Mouse (Mus musculus) heart, embryonic 12.5 days (tissue): ENCODE measurements around the gene Gm20661. TPM values are rescaled to one million over a fixed set of nuclear protein-coding genes. Genes with fewer than 3 reads are reported as not detected.
"Not testable (repeated sequence)": the region's sequence is repeated elsewhere in the genome, so short reads cannot be mapped to it uniquely, and the experiment has no call there.

ENCODE experiments used
- ATAC-seq: fragments of 200-750 bp; cut with Nextera tagmentation; 2 replicates; pipeline ENCODE4 v1.8.0; 2017; ENCODE audit warnings: moderate TSS enrichment, moderate library complexity; ENCODE audit not compliant: insufficient number of reproducible peaks, low FRiP score
- H3K27ac ChIP-seq: fragments of 300-500 bp; sonication (generic); 2 replicates; pipeline ENCODE4 v1.5.1; 2016; ENCODE audit warnings: mild to moderate bottlenecking, moderate library complexity; ENCODE audit not compliant: poor library complexity, severe bottlenecking
- H3K27me3 ChIP-seq: fragments of 300-500 bp; sonication (generic); replicated peaks from 2 replicates; pipeline ENCODE4 v1.6.1; 2016; ENCODE audit warnings: mild to moderate bottlenecking, moderate library complexity
- H3K36me3 ChIP-seq: fragments of 300-500 bp; sonication (generic); 2 replicates; pipeline ENCODE4 v1.6.1; 2016; ENCODE audit warnings: mild to moderate bottlenecking, moderate library complexity
- H3K4me1 ChIP-seq: fragments of 300-500 bp; sonication (generic); replicated peaks from 2 replicates; pipeline ENCODE4 v1.6.1; 2016; ENCODE audit warnings: mild to moderate bottlenecking
- H3K4me2 ChIP-seq: fragments of 300-500 bp; sonication (generic); 2 replicates; pipeline ENCODE4 v1.6.1; 2016; ENCODE audit warnings: mild to moderate bottlenecking, moderate library complexity
- H3K4me3 ChIP-seq: fragments of 300-500 bp; sonication (generic); 2 replicates; pipeline ENCODE4 v1.5.1; 2016; ENCODE audit warnings: mild to moderate bottlenecking
- H3K9ac ChIP-seq: fragments of 300-500 bp; sonication (generic); 2 replicates; pipeline ENCODE4 v1.6.1; 2016; ENCODE audit warnings: mild to moderate bottlenecking, moderate library complexity
- H3K9me3 ChIP-seq: fragments of 300-500 bp; sonication (generic); replicated peaks from 2 replicates; pipeline ENCODE4 v1.6.1; 2016; ENCODE audit warnings: mild to moderate bottlenecking, moderate library complexity
- WGBS: fragments of 180-500 bp; shearing (Covaris S2); methylation state at CpG from one replicate; pipeline ENCODE4 v1.1.7; 2016; 5-methylcytosine and 5-hydroxymethylcytosine counted together
- polyA plus RNA-seq: library from polyadenylated mRNA; unstranded; fragments of >200 nt; fragmentation: Nextera tagmentation; extraction: Ambion mirVana; gene quantifications from 2 replicates; pipeline ENCODE4 v1.2.1, GENCODE M21; 2016

The Gm20661 gene
- polyA plus RNA-seq, 1 experiment from 2014 or later: 4.4 TPM

GRCm38 (mm10) chr9:108001922-108002770 lies 19.3 kb downstream of the Gm20661 start, which contains the start of gene Ip6k1:
TSS of gene Ip6k1 (plus strand) at chr9:108002501.
- peak; percentile 98 for ATAC-seq
- WGBS: under 1% methylated on average over 51 of the region's 51 CpGs
- Histone ChIP-seq H3K27me3 (0 out of 2 replicates have a peak, but pooled peaks cover 3% of the 10 kb centered on the region), H3K9ac (peak within 1 kb of the TSS; percentile 98), H3K27ac (peak within 1 kb of the TSS; percentile 97), H3K4me2 (peak within 1 kb of the TSS; percentile 83), H3K9me3 (no peaks in the 10 kb centered on the region), H3K36me3 (0 out of 2 replicates have a peak, but pooled peaks cover 3% of the 10 kb centered on the region), H3K4me3 (peak within 1 kb of the TSS; percentile 97), H3K4me1 (peaks cover 25% of the 10 kb centered on the region)

- H3K4me1 ChIP-seq: peaks cover 25% of the 10 kb centered on the region
- peak overlapping the region; percentile 98 for H3K9ac ChIP-seq
- no peaks in the 10 kb centered on the region for H3K9me3 ChIP-seq
- peak overlapping the region; percentile 97 for H3K27ac ChIP-seq
- peak overlapping the region; percentile 83 for H3K4me2 ChIP-seq
- H3K27me3 ChIP-seq: 0 out of 2 replicates have a peak, but pooled peaks cover 3% of the 10 kb centered on the region
- ATAC-seq: peak; percentile 53
- peak overlapping the region; percentile 97 for H3K4me3 ChIP-seq
- H3K36me3 ChIP-seq: 0 out of 2 replicates have a peak, but pooled peaks cover 3% of the 10 kb centered on the region
- WGBS: under 1% methylated on average over 50 of the region's 50 CpGs
Measured at GRCm38 (mm10) chr9:108002778-108003530, 20.1 kb downstream of the Gm20661 start.

GRCm38 (mm10) chr9:108003531-108003890 lies 20.7 kb downstream of the Gm20661 start:
- Histone ChIP-seq H3K9me3 (no peaks in the 10 kb centered on the region), H3K9ac (peak overlapping the region; percentile 98), H3K27ac (peak overlapping the region; percentile 97), H3K4me3 (peak overlapping the region; percentile 97), H3K27me3 (0 out of 2 replicates have a peak, but pooled peaks cover 3% of the 10 kb centered on the region), H3K4me1 (peaks cover 31% of the 10 kb centered on the region), H3K4me2 (peak overlapping the region; percentile 83), H3K36me3 (0 out of 2 replicates have a peak, but pooled peaks cover 3% of the 10 kb centered on the region)
- ATAC-seq: no peak
- WGBS: 23% methylated on average over 8 of the region's 8 CpGs

GRCm38 (mm10) chr9:108008041-108008440 lies 25.2 kb downstream of the Gm20661 start:
- H3K4me3 ChIP-seq: no peak overlapping the region
- H3K27ac ChIP-seq: no peak overlapping the region
- H3K27me3 ChIP-seq: no peaks in the 10 kb centered on the region
- H3K4me1 ChIP-seq: peaks cover 30% of the 10 kb centered on the region
- H3K9me3 ChIP-seq: no peaks in the 10 kb centered on the region
- H3K4me2 ChIP-seq: no peak overlapping the region
- 92% methylated on average over 5 of the region's 5 CpGs for WGBS
- H3K9ac ChIP-seq: 0 out of 2 replicates have a peak overlapping the region, but pooled peaks have one; percentile 41
- H3K36me3 ChIP-seq: peaks cover 11% of the 10 kb centered on the region; the same call in 1 of the 2 replicates
- no peak for ATAC-seq

GRCm38 (mm10) chr9:108010385-108010784 lies 27.5 kb downstream of the Gm20661 start:
- peaks cover 12% of the 10 kb centered on the region; the same call in 1 of the 2 replicates for H3K36me3 ChIP-seq
- no peak for ATAC-seq
- peaks cover 14% of the 10 kb centered on the region for H3K4me1 ChIP-seq
- no peaks in the 10 kb centered on the region for H3K9me3 ChIP-seq
- no peaks in the 10 kb centered on the region for H3K27me3 ChIP-seq
- no peak overlapping the region for H3K4me2 ChIP-seq
- no peak overlapping the region for H3K9ac ChIP-seq
- no peak overlapping the region for H3K27ac ChIP-seq
- H3K4me3 ChIP-seq: no peak overlapping the region

GRCm38 (mm10) chr9:108013577-108013976 lies 30.7 kb downstream of the Gm20661 start:
- not testable (repeated sequence) for H3K9ac ChIP-seq, H3K4me2 ChIP-seq, H3K4me1 ChIP-seq, H3K27me3 ChIP-seq, H3K27ac ChIP-seq, H3K9me3 ChIP-seq, H3K4me3 ChIP-seq, ATAC-seq
- H3K36me3 ChIP-seq: peaks cover 18% of the 10 kb centered on the region; the same call in 1 of the 2 replicates
- 97% methylated on average over 2 of the region's 2 CpGs for WGBS

GRCm38 (mm10) chr9:108017127-108017526 lies 34.3 kb downstream of the Gm20661 start:
- ATAC-seq: no peak
- Histone ChIP-seq H3K9me3 (no peaks in the 10 kb centered on the region), H3K4me3 (no peak overlapping the region), H3K27me3 (no peaks in the 10 kb centered on the region), H3K4me1 (peaks cover 18% of the 10 kb centered on the region), H3K27ac (no peak overlapping the region), H3K4me2 (no peak overlapping the region), H3K36me3 (peaks cover 18% of the 10 kb centered on the region; the same call in 1 of the 2 replicates), H3K9ac (no peak overlapping the region)
- 79% methylated on average over 3 of the region's 3 CpGs for whole genome bisulfite sequencing

GRCm38 (mm10) chr9:108020741-108021140 lies 37.9 kb downstream of the Gm20661 start:
- peak overlapping the region; percentile 24 for H3K4me2 ChIP-seq
- no peak for ATAC-seq
- no peak overlapping the region for H3K9ac ChIP-seq
- peaks cover 16% of the 10 kb centered on the region for H3K4me1 ChIP-seq
- H3K9me3 ChIP-seq: no peaks in the 10 kb centered on the region
- H3K27ac ChIP-seq: peak overlapping the region; percentile 18; the same call in 1 of the 2 replicates
- WGBS: 92% methylated on average over 1 of the region's 1 CpGs
- no peaks in the 10 kb centered on the region for H3K27me3 ChIP-seq
- peaks cover 27% of the 10 kb centered on the region for H3K36me3 ChIP-seq
- H3K4me3 ChIP-seq: no peak overlapping the region

- H3K4me3 ChIP-seq: no peak overlapping the region
- no peaks in the 10 kb centered on the region for H3K27me3 ChIP-seq
- H3K4me2 ChIP-seq: no peak overlapping the region
- H3K27ac ChIP-seq: no peak overlapping the region
- WGBS: 85% methylated on average over 3 of the region's 3 CpGs
- H3K4me1 ChIP-seq: peaks cover 16% of the 10 kb centered on the region
- H3K36me3 ChIP-seq: peaks cover 41% of the 10 kb centered on the region
- ATAC-seq: no peak
- peaks cover 5% of the 10 kb centered on the region for H3K9me3 ChIP-seq
- H3K9ac ChIP-seq: no peak overlapping the region
Measured at GRCm38 (mm10) chr9:108023216-108023615, 40.4 kb downstream of the Gm20661 start.

GRCm38 (mm10) chr9:108026584-108026983 lies 43.7 kb downstream of the Gm20661 start:
- H3K9me3 ChIP-seq: peaks cover 5% of the 10 kb centered on the region
- no peaks in the 10 kb centered on the region for H3K27me3 ChIP-seq
- no peak overlapping the region for H3K4me2 ChIP-seq
- peaks cover 6% of the 10 kb centered on the region for H3K4me1 ChIP-seq
- no peak for ATAC-seq
- peaks cover 50% of the 10 kb centered on the region for H3K36me3 ChIP-seq
- H3K9ac ChIP-seq: no peak overlapping the region
- H3K27ac ChIP-seq: no peak overlapping the region
- no peak overlapping the region for H3K4me3 ChIP-seq
- WGBS: 92% methylated on average over 3 of the region's 3 CpGs

- no peak for ATAC-seq
- no peaks in the 10 kb centered on the region for H3K4me1 ChIP-seq
- H3K4me2 ChIP-seq: no peak overlapping the region
- no peak overlapping the region for H3K4me3 ChIP-seq
- H3K27me3 ChIP-seq: no peaks in the 10 kb centered on the region
- H3K9me3 ChIP-seq: peaks cover 5% of the 10 kb centered on the region
- H3K36me3 ChIP-seq: peaks cover 61% of the 10 kb centered on the region
- H3K27ac ChIP-seq: no peak overlapping the region
- WGBS: 95% methylated on average over 3 of the region's 3 CpGs
- H3K9ac ChIP-seq: no peak overlapping the region
Measured at GRCm38 (mm10) chr9:108027867-108028266, 45.0 kb downstream of the Gm20661 start.
